Mouse (Mus musculus) brain, embryonic 14.5 days (tissue): ENCODE measurements at regions not wholly inside any gene's neighbourhood (a gene's known extent, or its start where the extent isn't known, plus 50 kb on each side); places are given as distances from the start of the nearest gene placed in this dataset.

ENCODE experiments used
- CTCF ChIP-seq: fragments of 200-500 bp; IDR thresholded peaks from 2 replicates; pipeline ENCODE4 v1.5.1; 2012; ENCODE audit warnings: inconsistent platforms, mild to moderate bottlenecking, moderate library complexity, borderline replicate concordance; ENCODE audit not compliant: insufficient read depth, insufficient read length; ENCODE audit errors: extremely low read depth
- POLR2A ChIP-seq: fragments of 200-500 bp; IDR thresholded peaks from 2 replicates; pipeline ENCODE4 v1.6.1; 2012; ENCODE audit warnings: mild to moderate bottlenecking, inconsistent platforms, borderline replicate concordance; ENCODE audit not compliant: poor library complexity, insufficient read depth, insufficient read length, severe bottlenecking; ENCODE audit errors: extremely low read depth

DNA sequence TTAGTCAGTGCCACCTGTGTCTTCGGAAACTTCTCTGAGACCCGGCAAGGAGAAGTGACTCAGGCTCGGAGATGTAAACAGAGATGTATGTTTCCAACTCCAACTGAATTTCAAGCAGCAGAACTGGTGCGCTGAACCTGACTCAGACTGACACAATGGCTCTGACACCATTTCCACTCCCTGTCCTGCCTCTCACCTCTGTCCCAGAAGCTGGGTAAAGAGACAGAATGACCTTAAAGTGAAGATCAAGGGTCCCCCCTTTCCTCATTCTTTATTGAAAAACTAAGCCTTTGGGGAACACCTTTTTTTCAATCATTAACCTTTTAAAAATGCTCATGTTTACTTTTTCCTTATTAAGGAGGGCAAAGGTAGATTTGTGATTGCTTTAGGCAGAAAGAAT lies 979.4 kb upstream of the Lcorl start:
- TF ChIP-seq CTCF (no peak), POLR2A (no peak)
